Mouse (Mus musculus) liver, embryonic 12.5 days (tissue): ENCODE measurements around the gene Atxn7. TPM values are rescaled to one million over a fixed set of nuclear protein-coding genes. Genes with fewer than 3 reads are reported as not detected.

Experiments used
- ATAC-seq: fragments of 200-750 bp; cut with Nextera tagmentation; 2 replicates; pipeline ENCODE4 v1.8.0; 2017; ENCODE audit warnings: moderate number of reproducible peaks, mild to moderate bottlenecking, moderate library complexity
- H3K27ac ChIP-seq: fragments of 300-500 bp; sonication (generic); 2 replicates; pipeline ENCODE4 v1.5.1; 2016; ENCODE audit warnings: mild to moderate bottlenecking
- H3K27me3 ChIP-seq: fragments of 300-500 bp; sonication (generic); replicated peaks from 2 replicates; pipeline ENCODE4 v1.6.1; 2016; ENCODE audit warnings: mild to moderate bottlenecking, moderate library complexity
- H3K36me3 ChIP-seq: fragments of 300-500 bp; sonication (generic); 2 replicates; pipeline ENCODE4 v1.6.1; 2016; ENCODE audit warnings: mild to moderate bottlenecking, moderate library complexity
- H3K4me1 ChIP-seq: fragments of 300-500 bp; sonication (generic); 2 replicates; pipeline ENCODE4 v1.6.1; 2016
- H3K4me2 ChIP-seq: fragments of 300-500 bp; sonication (generic); 2 replicates; pipeline ENCODE4 v1.6.1; 2016; ENCODE audit warnings: mild to moderate bottlenecking, moderate library complexity
- H3K4me3 ChIP-seq: fragments of 300-500 bp; sonication (generic); 2 replicates; pipeline ENCODE4 v1.5.1; 2016; ENCODE audit warnings: mild to moderate bottlenecking, moderate library complexity
- H3K9ac ChIP-seq: fragments of 300-500 bp; sonication (generic); 2 replicates; pipeline ENCODE4 v1.6.1; 2016; ENCODE audit warnings: mild to moderate bottlenecking, moderate library complexity
- H3K9me3 ChIP-seq: fragments of 300-500 bp; sonication (generic); replicated peaks from 2 replicates; pipeline ENCODE4 v1.6.1; 2016; ENCODE audit warnings: mild to moderate bottlenecking, moderate library complexity
- WGBS: fragments of 180-500 bp; shearing (Covaris S2); methylation state at CpG from one replicate; pipeline ENCODE4 v1.1.7; 2016; ENCODE audit not compliant: insufficient replicate concordance; 5-methylcytosine and 5-hydroxymethylcytosine counted together
- polyA plus RNA-seq: library from polyadenylated mRNA; unstranded; fragments of >200 nt; fragmentation: Nextera tagmentation; extraction: Ambion mirVana; gene quantifications from 2 replicates; pipeline ENCODE4 v1.2.1, GENCODE M21; 2016

The Atxn7 gene
- polyA plus RNA-seq, 1 experiment from 2014 or later = 2.5 TPM

DNA sequence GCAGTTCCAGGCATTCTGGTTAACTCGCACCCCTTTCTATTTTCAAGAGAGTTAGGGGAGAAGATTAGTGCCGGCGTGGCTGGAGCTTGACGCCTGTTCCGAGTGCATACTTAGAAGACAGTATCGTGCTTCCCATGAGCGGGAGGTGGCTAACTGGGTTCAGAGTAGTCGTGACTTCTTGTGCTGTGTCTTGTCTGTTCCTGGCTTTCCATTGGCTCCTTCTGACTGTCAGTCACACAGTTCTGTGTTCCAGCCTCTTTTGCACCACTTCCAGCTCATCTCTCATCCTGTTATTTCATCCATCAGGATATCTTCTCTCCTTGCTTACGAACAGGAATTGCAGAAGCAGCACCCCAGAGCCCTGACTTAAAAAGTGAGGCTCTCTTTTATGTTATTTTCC lies 140.1 kb downstream of the Atxn7 start:
- no peaks in the 10 kb centered on the region for H3K4me1 ChIP-seq
- H3K36me3 ChIP-seq = peaks cover 41% of the 10 kb centered on the region
- no peak overlapping the region for H3K27ac ChIP-seq
- H3K27me3 ChIP-seq = no peaks in the 10 kb centered on the region
- H3K9me3 ChIP-seq = no peaks in the 10 kb centered on the region
- no peak overlapping the region for H3K4me2 ChIP-seq
- no peak overlapping the region for H3K4me3 ChIP-seq
- WGBS = 82% methylated on average over 9 of the region's 9 CpGs
- no peak overlapping the region for H3K9ac ChIP-seq
- ATAC-seq = no peak

DNA sequence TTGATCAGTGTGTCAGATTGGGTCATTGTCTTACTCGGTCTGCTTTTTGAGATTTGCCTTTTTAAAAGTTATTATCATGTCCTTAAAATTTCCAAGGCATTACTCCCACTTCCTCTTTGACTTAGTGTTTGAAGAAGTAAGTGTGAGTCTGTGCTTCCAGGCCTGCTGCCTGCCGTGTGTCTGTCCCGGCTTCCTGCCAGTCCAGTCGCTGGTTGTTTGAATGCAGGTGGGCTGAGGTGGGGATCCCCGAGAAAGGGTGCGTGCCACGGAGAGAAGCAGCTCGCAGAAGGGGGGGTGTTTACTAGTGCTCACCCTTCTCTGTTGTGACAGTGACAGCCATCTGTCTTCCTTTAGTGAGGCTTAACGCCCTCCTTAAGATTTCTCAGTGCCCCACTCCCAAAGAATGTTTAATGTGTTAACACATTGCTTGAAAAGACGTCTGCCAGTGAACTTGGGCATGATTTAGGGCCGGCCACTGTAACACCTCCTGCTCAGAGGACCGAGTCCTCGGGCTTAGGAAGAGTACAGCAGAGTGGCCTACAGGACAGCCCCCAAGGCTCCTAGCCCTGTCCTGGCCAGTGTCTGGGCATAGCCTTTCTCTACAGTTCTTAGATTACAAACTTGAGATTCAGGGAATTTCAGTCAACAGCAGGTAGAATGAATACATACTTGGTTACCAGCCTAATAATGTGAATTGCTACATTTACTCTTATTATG lies 143.1 kb downstream of the Atxn7 start:
- Histone ChIP-seq H3K4me2 (no peak overlapping the region), H3K27ac (no peak overlapping the region), H3K4me1 (no peaks in the 10 kb centered on the region), H3K4me3 (no peak overlapping the region), H3K9me3 (no peaks in the 10 kb centered on the region), H3K36me3 (peaks cover 31% of the 10 kb centered on the region), H3K9ac (no peak overlapping the region), H3K27me3 (no peaks in the 10 kb centered on the region)
- 70% methylated on average over 13 of the region's 13 CpGs for WGBS
- ATAC-seq = no peak

DNA sequence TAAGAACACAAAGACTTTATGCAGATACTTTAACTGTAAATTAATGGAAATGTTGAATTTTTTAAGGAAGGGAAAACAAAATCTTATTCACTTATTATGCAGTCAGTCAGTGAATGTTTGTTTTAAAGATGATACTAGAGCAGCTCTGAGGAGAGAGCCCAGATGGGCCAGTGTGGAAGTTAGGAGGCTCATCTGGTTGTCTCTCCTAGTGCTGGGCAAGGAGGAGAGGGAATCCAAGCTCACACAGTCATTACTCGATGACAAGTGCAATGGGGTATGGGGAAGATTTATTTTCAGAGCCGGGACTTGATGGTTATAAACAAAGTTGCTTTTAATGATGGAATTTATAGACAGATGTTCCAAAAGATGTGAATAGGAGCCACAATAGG lies 143.7 kb downstream of the Atxn7 start:
- WGBS = 70% methylated on average over 2 of the region's 2 CpGs
- Histone ChIP-seq H3K4me3 (no peak overlapping the region), H3K27me3 (no peaks in the 10 kb centered on the region), H3K9me3 (no peaks in the 10 kb centered on the region), H3K9ac (no peak overlapping the region), H3K27ac (no peak overlapping the region), H3K4me1 (no peaks in the 10 kb centered on the region), H3K4me2 (no peak overlapping the region), H3K36me3 (peaks cover 25% of the 10 kb centered on the region)
- ATAC-seq = no peak

DNA sequence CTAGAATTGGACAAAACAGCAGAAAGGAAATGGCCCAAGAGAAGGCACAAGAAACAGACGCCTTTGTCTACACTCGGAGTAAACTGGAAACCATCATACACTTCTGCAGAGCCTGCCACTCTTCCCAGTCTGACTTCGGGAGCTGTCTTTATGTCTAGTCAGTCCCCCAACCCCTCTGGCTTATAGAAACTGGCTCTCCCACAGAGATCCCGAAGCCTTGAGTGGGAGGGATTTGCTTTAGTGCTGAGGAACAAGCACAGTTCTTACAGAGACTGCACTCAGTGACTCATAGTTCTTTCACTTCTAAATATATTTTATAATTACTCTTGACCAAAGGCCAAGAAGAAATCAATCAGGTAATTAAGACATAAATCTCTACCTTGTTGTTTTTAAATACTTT lies 149.5 kb downstream of the Atxn7 start:
- Histone ChIP-seq H3K27me3 (no peaks in the 10 kb centered on the region), H3K9ac (no peak overlapping the region), H3K4me3 (no peak overlapping the region), H3K36me3 (peaks cover 59% of the 10 kb centered on the region), H3K27ac (no peak overlapping the region), H3K9me3 (no peaks in the 10 kb centered on the region), H3K4me1 (no peaks in the 10 kb centered on the region), H3K4me2 (no peak overlapping the region)
- ATAC-seq = no peak
- WGBS = 75% methylated on average over 4 of the region's 4 CpGs

DNA sequence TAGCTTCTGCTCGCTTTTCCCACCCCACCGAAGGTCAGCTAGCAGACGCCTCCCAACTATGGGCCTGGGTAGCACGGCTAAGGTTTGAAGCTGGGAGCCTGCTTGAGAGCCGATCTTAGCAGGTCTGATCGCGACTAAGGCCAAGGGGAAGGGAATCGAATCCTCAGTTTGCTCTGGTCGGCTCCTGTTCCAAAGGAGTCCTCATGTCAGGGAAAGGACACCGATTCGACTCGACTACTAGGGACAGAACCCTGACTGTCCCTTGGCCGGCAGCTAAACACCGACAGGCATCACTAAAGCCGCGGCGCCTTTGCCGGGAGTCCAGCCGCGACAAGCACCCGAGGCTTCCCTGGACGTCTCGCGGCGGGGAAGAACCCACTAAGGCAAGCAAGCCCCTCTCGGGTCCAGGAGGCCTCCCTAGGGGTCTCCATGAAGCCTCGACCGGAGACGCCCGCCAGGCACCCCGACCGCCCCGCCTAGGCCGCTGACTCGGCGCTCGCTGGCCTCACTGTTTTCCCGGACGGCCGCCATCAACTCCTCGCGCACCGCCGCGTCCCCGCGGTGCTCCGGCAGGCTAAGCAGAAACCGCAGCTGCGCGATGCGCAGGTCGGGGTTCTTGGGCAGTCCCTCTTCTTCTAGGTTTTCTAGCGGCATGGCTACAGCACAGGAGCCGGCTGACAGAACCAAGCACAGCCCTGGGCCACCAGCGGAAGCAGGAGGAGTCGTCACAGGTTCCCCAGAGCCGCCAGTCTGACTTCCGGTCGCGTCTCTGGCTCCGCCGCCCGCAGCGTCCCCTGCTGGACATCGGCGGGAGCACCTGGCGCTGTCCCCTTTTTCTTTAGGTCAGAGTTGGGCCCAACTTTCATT lies 159.2 kb downstream of the Atxn7 start, which contains the start of gene Psmd6:
Gene Psmd6 (minus strand): TSS at position 755 of the 867 bp plus-strand sequence.
- Histone ChIP-seq H3K4me3 (peak within 1 kb of the TSS; percentile 95), H3K9me3 (no peaks in the 10 kb centered on the region), H3K9ac (peak within 1 kb of the TSS; percentile 93), H3K4me1 (peaks cover 21% of the 10 kb centered on the region), H3K27me3 (no peaks in the 10 kb centered on the region), H3K4me2 (peak within 1 kb of the TSS; percentile 80), H3K27ac (peak within 1 kb of the TSS; percentile 78), H3K36me3 (peaks cover 40% of the 10 kb centered on the region)
- 2% methylated on average over 68 of the region's 68 CpGs for WGBS
- peak; percentile 96 for ATAC-seq

Other genes with a start within 250 kb of the Atxn7 start
- not detected in 2 replicates for gene Gm281, start 47.0 kb upstream of the Atxn7 start, polyA plus RNA-seq
- gene Thoc7, start 412 bp downstream of the Atxn7 start, polyA plus RNA-seq = 116 TPM in 2 replicates
- gene Psmd6, start 159.5 kb downstream of the Atxn7 start, polyA plus RNA-seq = 195 and 202 TPM in 2 replicates
- not detected in 2 replicates for gene Olfr720, start 225.4 kb downstream of the Atxn7 start, polyA plus RNA-seq